Mouse (Mus musculus) ES-E14 (cell line): ENCODE measurements at regions not wholly inside any gene's neighbourhood (a gene's known extent, or its start where the extent isn't known, plus 50 kb on each side); places are given as distances from the start of the nearest gene placed in this dataset.

ENCODE experiments used
- DNase-seq: peaks from one replicate; pipeline ENCODE4 v3.0.0-alpha.2; 2013; ENCODE audit warnings: low read depth, low spot score
- H3K27ac ChIP-seq: 2 replicates; pipeline ENCODE4 v1.5.1; 2012; ENCODE audit warnings: low read depth, mild to moderate bottlenecking, low read length, moderate library complexity, mixed read lengths; ENCODE audit not compliant: poor library complexity, insufficient read depth, severe bottlenecking
- H3K36me3 ChIP-seq: 2 replicates; pipeline ENCODE4 v1.6.1; 2012; ENCODE audit warnings: mild to moderate bottlenecking, low read length, moderate library complexity, mixed read lengths; ENCODE audit not compliant: control insufficient read depth, poor library complexity, insufficient read depth, severe bottlenecking
- H3K4me1 ChIP-seq, 2 experiments: fragments of 150-350 bp in 1 of 2; sonication (generic) in 1 of 2; 2 replicates each; pipeline ENCODE4 v1.6.1; 2012; ENCODE audit warnings: low read length in 2 of 2, mild to moderate bottlenecking in 1 of 2, mixed read lengths in 1 of 2; ENCODE audit not compliant: control insufficient read depth in 2 of 2, insufficient read depth in 2 of 2, poor library complexity in 1 of 2
- H3K4me3 ChIP-seq, 2 experiments: fragments of 150-350 bp in 1 of 2; sonication (generic) in 1 of 2; 2 replicates each; pipeline ENCODE4 v1.5.1; 2012; ENCODE audit warnings: low read length in 2 of 2, low read depth in 1 of 2, mild to moderate bottlenecking in 1 of 2, mixed read lengths in 1 of 2; ENCODE audit not compliant: insufficient read depth in 1 of 2, poor library complexity in 1 of 2, severe bottlenecking in 1 of 2
- H3K9ac ChIP-seq: 2 replicates; pipeline ENCODE4 v1.6.1; 2012; ENCODE audit warnings: low read depth, mild to moderate bottlenecking, low read length, mixed read lengths; ENCODE audit not compliant: poor library complexity, insufficient read depth, severe bottlenecking
- H3K9me3 ChIP-seq: fragments of 150-350 bp; sonication (generic); 2 replicates; pipeline ENCODE4 v1.6.1; 2012; ENCODE audit warnings: low read depth, mild to moderate bottlenecking, low read length; ENCODE audit not compliant: control insufficient read depth, insufficient read depth
- CHD2 ChIP-seq: IDR thresholded peaks from 2 replicates; pipeline ENCODE4 v1.6.1; 2014; ENCODE audit warnings: mild to moderate bottlenecking, low read depth, low read length, inconsistent platforms
- HCFC1 ChIP-seq: IDR thresholded peaks from 2 replicates; pipeline ENCODE4 v1.6.1; 2012; ENCODE audit warnings: low read length, inconsistent platforms, borderline replicate concordance; ENCODE audit not compliant: insufficient read depth
- MAFK ChIP-seq: IDR thresholded peaks from 2 replicates; pipeline ENCODE4 v1.6.1; 2014; ENCODE audit warnings: mild to moderate bottlenecking, low read depth, low read length, inconsistent platforms; ENCODE audit not compliant: insufficient read depth
- ZC3H11A ChIP-seq: IDR thresholded peaks from 2 replicates; pipeline ENCODE4 v1.6.1; 2012; ENCODE audit warnings: low read depth, mild to moderate bottlenecking, inconsistent platforms, low read length, borderline replicate concordance
- ZNF384 ChIP-seq: IDR thresholded peaks from 2 replicates; pipeline ENCODE4 v1.6.1; 2012; ENCODE audit warnings: low read depth, low read length, inconsistent platforms
- in situ Hi-C, 2 experiments: fragments of 600-800 bp; cut with MboI; formaldehyde crosslinking; loops; one replicate each; pipeline ENCODE4 v1.15.1; 2025; ENCODE audit warnings: low sequenced_read_pairs in 2 of 2, inconsistent platforms in 1 of 2; ENCODE audit not compliant: unreplicated experiment in 2 of 2

GRCm38 (mm10) chr6:143614431-143614987 lies 447.5 kb downstream of the Etnk1 start:
- TF ChIP-seq CHD2 (no peak), ZC3H11A (no peak), HCFC1 (no peak), MAFK (no peak), ZNF384 (no peak)
- no peaks in the 10 kb centered on the region for H3K9me3 ChIP-seq
- peaks cover 0 to 14% of the 10 kb centered on the region in 2 experiments; a peak in 1 of 4 replicates for H3K4me1 ChIP-seq
- H3K4me3 ChIP-seq, result no peak overlapping the region
- in situ Hi-C loops, result no loop called here
- DNase-seq, result no peak
- no peak overlapping the region for H3K9ac ChIP-seq
- no peaks in the 10 kb centered on the region for H3K36me3 ChIP-seq
- H3K27ac ChIP-seq, result no peak overlapping the region

GRCm38 (mm10) chr6:143615361-143615760 lies 448.3 kb downstream of the Etnk1 start:
- no peaks in the 10 kb centered on the region for H3K36me3 ChIP-seq

DNA sequence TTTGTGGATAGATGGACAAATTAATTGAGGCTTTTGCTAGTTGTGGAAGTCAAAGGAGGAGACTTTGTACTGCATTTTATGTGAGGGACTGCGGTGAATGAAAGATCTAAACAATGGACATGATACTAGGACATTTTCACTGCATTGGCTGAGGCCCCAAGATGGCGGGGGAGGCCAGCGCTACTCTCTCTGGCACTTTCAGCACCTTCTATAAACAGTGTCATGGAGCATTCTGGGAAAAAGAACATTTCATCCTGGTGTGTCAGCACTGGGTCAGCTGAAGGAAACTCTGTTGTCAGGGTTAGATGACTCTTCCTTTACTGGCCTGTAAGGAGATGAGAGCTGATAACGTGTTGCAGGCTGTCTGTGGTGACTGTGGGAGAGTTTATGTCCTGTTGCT lies 449.4 kb downstream of the Etnk1 start:
- no peak for TF ChIP-seq MAFK
- no peak for TF ChIP-seq HCFC1
- no peak for TF ChIP-seq ZC3H11A
- no peak for TF ChIP-seq ZNF384
- no peak for TF ChIP-seq CHD2
- no peak for DNase-seq

More at GRCm38 (mm10) chr6:143615361-143615760, 448.3 kb downstream of the Etnk1 start:
- Histone ChIP-seq H3K27ac (no peak overlapping the region), H3K9me3 (no peaks in the 10 kb centered on the region), H3K9ac (no peak overlapping the region), H3K4me1 (peaks cover 0 to 14% of the 10 kb centered on the region in 2 experiments; a peak in 1 of 4 replicates), H3K4me3 (no peak overlapping the region)
- no peak for DNase-seq
- in situ Hi-C loops, result no loop called here
- TF ChIP-seq CHD2, result no peak
- no peak for TF ChIP-seq ZNF384
- TF ChIP-seq HCFC1, result no peak
- TF ChIP-seq MAFK, result no peak
- TF ChIP-seq ZC3H11A, result no peak

GRCm38 (mm10) chr6:143618558-143618957 lies 451.5 kb downstream of the Etnk1 start:
- Histone ChIP-seq H3K9ac (no peak overlapping the region), H3K36me3 (no peaks in the 10 kb centered on the region), H3K9me3 (no peaks in the 10 kb centered on the region), H3K4me1 (0 out of 4 replicates have a peak, but pooled peaks cover 0 to 4% of the 10 kb centered on the region in 2 experiments), H3K27ac (no peak overlapping the region), H3K4me3 (no peak overlapping the region)
- no peak for DNase-seq
- no peak for TF ChIP-seq ZC3H11A
- in situ Hi-C loops, result no loop called here

More for the DNA sequence above, 449.4 kb downstream of the Etnk1 start:
- no peak overlapping the region for H3K9ac ChIP-seq
- no peaks in the 10 kb centered on the region for H3K9me3 ChIP-seq
- peaks cover 0 to 14% of the 10 kb centered on the region in 2 experiments; a peak in 1 of 4 replicates for H3K4me1 ChIP-seq
- H3K36me3 ChIP-seq, result no peaks in the 10 kb centered on the region
- H3K4me3 ChIP-seq, result no peak overlapping the region
- in situ Hi-C loops, result no loop called here
- H3K27ac ChIP-seq, result no peak overlapping the region

DNA sequence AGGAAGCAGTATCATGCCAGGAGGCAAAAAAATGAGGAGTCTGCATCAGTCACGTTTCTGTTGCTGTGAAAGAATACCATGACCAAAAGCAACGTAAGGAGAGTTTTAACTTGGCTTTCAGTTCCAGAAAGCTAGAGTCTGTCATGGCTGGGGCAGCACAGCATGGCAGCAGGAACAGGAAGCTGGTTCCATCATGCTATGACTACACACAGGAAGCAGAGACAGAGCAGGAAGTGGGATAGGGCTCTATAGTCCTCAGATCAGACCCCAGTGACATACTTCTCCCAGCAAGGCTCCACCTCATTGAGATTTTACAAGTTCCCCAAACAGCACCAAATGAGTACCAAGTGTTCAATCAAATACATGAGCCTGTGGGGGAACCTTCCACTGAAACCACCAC lies 453.6 kb downstream of the Etnk1 start:
- in situ Hi-C loops, result no loop called here
- Histone ChIP-seq H3K36me3 (no peaks in the 10 kb centered on the region), H3K9ac (no peak overlapping the region), H3K27ac (no peak overlapping the region), H3K4me1 (no peaks in the 10 kb centered on the region), H3K4me3 (no peak overlapping the region), H3K9me3 (no peaks in the 10 kb centered on the region)
- TF ChIP-seq ZNF384 (no peak), CHD2 (no peak)
- DNase-seq, result no peak
